Mouse (Mus musculus): Measurements from ENCODE around the gene Vmn1r41. TPM values are rescaled to one million over a fixed set of nuclear protein-coding genes. Genes with fewer than 3 reads are reported as not detected.

Gene Vmn1r41
- not detected in 2 replicates for polyA plus RNA-seq (2012)

DNA sequence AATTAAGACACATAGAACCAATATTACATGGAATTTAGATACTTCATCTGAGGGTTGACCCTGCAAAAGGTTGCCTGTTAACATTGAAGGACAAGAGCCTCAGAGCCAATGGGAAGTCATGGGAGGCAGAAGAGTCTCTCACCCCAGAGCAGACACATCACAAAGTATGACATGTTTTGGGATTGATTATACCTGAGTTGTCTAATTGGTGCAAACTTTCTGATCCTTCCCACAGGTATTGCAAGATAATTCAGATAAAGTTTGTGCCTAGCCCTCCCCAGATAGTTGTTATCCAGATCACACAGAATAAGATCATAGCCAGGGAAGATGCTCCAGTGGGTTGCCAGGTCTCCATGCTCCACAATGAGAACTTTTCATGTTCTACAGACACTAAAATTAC lies at the start of gene Vmn1r41:
TSS of gene Vmn1r41 (plus strand) at position 301 of the 400 bp plus-strand sequence.
- TF ChIP-seq GATA1 (IDR thresholded peaks at IDR 0.05; ENCODE audit: low read length) = no peak

DNA sequence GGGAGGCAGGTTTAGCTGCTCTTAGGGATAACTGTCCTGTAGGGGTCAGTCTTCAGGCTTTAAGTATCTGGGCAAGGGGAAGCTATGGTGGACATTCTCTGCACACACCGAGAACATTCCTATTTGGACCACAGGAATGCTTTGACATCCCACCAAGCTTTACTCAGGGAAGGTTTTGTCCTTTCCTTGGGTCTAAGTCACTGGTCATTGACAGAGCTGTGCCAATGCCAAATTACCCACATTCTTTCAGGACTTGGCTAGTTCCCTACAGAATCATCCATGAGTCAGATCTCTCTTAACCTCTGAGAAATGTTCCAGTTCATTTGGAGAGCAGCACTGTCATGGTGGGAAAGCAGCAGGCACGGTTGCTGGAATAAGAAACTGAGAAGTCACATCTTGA lies 33.9 kb upstream of the Vmn1r41 start:
- no peak for TF ChIP-seq GATA1 (IDR thresholded peaks at IDR 0.05; ENCODE audit: low read length)

DNA sequence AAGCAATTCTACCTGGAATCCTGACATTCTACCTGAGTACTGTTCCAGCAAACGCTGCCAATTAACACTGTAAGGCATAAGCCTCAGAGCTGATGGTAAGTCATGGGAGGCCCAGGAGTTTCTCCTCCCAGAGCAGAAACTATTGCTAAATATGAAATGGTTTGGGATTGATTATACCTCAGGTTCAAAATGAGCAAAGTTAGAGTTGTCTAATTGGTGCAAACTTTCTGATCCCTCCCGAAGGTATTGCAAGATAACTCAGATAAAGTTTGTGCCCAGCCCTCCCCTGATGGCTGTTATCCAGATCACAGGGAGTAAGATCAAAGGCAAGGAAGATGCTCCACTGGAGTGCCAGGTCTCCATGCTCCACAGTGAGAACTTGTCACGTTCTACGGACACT lies 33.3 kb upstream of the Vmn1r41 start, which contains the start of gene Vmn1r40:
TSS of gene Vmn1r40 (plus strand) at position 301 of the 400 bp plus-strand sequence.
- no peak for TF ChIP-seq GATA1 (IDR thresholded peaks at IDR 0.05; ENCODE audit: low read length)

DNA sequence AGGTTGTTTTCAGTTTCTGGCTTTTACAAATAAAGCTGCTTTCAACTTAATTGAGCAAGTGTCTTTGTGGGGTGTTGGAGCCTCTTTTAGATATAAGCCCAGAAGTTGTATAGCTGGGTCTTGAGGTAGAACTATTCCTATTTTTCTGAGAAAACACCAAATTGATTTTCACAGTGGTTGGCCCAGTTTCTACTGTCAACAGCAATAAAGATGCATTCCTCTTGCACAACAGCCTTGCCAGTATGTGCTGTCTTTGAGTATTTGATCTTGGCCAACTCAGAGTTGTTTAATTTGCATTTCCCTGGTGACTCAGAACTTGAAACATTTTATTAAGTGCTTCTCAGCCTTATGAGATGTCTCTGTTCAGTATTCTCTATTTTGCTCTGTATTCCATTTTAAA lies 22.5 kb upstream of the Vmn1r41 start:
- TF ChIP-seq GATA1 (IDR thresholded peaks at IDR 0.05; ENCODE audit: low read length) = no peak

DNA sequence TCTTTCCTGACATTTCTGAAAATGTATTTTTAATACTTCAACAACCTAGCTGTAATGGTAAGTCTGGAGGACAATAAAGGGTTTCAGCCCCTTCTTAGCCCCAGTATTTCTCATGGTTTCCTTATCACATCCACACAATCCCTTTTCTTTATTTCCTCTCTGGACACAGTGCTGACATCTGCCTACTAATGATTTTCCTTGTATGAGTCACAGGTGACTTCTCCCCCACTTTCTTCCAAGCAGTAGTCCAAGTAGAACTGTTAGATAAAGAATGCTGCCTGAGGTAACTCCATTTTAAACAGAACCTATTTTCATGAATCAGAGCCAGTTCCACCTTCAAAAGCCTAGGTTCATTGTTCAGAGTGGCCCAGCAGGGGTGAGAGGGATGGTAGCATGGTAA lies 2.2 kb downstream of the Vmn1r41 start:
- no peak for TF ChIP-seq GATA1 (IDR thresholded peaks at IDR 0.05; ENCODE audit: low read length)

DNA sequence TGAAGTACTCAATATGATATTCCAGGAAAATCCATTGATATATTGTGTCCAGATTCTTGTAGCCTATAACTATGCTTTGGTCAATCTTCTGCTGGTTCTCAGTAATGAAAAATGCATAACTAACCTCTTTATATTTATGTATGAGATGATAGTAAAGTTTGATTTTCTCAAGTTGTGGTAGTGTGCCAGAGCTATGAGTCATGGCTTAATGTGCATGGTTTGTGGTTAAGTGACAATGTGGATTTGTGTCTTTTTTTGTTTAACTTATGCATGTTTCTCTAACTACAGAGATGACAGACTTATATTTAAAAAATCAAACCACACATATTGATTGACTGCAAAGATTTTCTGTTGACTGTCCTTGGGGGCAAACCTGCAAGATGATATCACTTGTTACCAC lies 49.7 kb downstream of the Vmn1r41 start:
- TF ChIP-seq GATA1 (IDR thresholded peaks at IDR 0.05; ENCODE audit: low read length) = no peak

Other genes starting within 250 kb of the Vmn1r41 start
- 14.7 and 33.6 TPM in 2 replicates for gene Chchd6, start 145.1 kb upstream of the Vmn1r41 start, polyA plus RNA-seq (2012)
- 2.9 and 3.0 TPM in 2 replicates for gene Txnrd3, start 96.8 kb upstream of the Vmn1r41 start, polyA plus RNA-seq (2012)
- gene Vmn1r40, start 33.2 kb upstream of the Vmn1r41 start, polyA plus RNA-seq (2012) = not detected in 2 replicates
- gene Vmn1r42, start 135.6 kb downstream of the Vmn1r41 start, polyA plus RNA-seq (2012) = not detected in 2 replicates
- not detected in 2 replicates for gene Vmn1r43, start 135.6 kb downstream of the Vmn1r41 start, polyA plus RNA-seq (2012)
- not detected in 2 replicates for gene Vmn1r44, start 142.9 kb downstream of the Vmn1r41 start, polyA plus RNA-seq (2012)
- gene Vmn1r45, start 199.8 kb downstream of the Vmn1r41 start, polyA plus RNA-seq (2012) = not detected in 2 replicates
- not detected in 2 replicates for gene Vmn1r46, start 228.5 kb downstream of the Vmn1r41 start, polyA plus RNA-seq (2012)